Mouse (Mus musculus) heart, adult 2 months (tissue): ENCODE measurements around the gene Rdh19.

Source experiments
- CTCF ChIP-seq: fragments of 200-600 bp; IDR thresholded peaks from 2 replicates; pipeline ENCODE4 v1.8.1; 2022; ENCODE audit warnings: antibody characterized with exemption, mild to moderate bottlenecking, moderate library complexity
- EP300 ChIP-seq: fragments of 200-500 bp; IDR thresholded peaks from 2 replicates; pipeline ENCODE4 v1.6.1; 2011; ENCODE audit warnings: low read depth, low read length, control low read depth; ENCODE audit not compliant: insufficient read depth
- POLR2A ChIP-seq: fragments of 200-500 bp; IDR thresholded peaks from 2 replicates; pipeline ENCODE4 v1.6.1; 2011; ENCODE audit warnings: mild to moderate bottlenecking, low read depth, low read length, control low read depth; ENCODE audit not compliant: insufficient read depth

DNA sequence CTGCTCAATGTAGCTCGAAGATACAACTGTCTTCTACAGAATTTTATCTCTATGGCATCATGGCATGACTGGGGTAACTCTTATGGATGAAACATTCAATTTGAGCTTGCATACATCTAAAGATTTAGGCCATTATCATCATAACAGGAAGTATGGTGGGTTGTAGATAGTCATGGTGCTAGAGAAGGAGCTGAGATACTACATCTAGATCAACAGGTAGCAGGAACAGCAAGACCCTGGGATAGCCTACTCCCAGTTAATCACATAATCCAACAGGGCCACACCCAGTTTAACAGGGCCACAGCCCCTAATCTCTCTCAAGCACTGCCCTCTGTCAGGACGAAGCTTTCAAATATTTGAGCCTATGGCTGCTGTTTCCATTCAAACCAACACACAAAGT, 9.0 kb upstream of the Rdh19 start:
- TF ChIP-seq CTCF (no peak), POLR2A (no peak), EP300 (no peak)
